Mouse (Mus musculus): ENCODE data around the gene Sdr16c6. TPM values are rescaled to one million over a fixed set of nuclear protein-coding genes. Genes with fewer than 3 reads are reported as not detected.

The Sdr16c6 gene
- not detected in 2 replicates for polyA plus RNA-seq (2012; rRNA removed)

GRCm38 (mm10) chr4:4077372-4077771 lies at the start of gene Sdr16c6:
Sdr16c6 (minus strand) TSS chr4:4077522.
- Histone ChIP-seq H3K4me3 (ENCODE audit: insufficient read depth, low read depth, low read length) (no peak within 1 kb of the TSS), H3K27ac (ENCODE audit: insufficient read depth, low read depth, low read length) (no peak within 1 kb of the TSS), H3K36me3 (ENCODE audit: control insufficient read depth, insufficient read depth, low read length) (no peaks in the 10 kb centered on the region), H3K27me3 (replicated peaks; ENCODE audit: control insufficient read depth, insufficient read depth, low read length) (no peaks in the 10 kb centered on the region), H3K4me1 (ENCODE audit: control insufficient read depth, insufficient read depth, low read length) (no peaks in the 10 kb centered on the region)
- TF ChIP-seq CTCF (conservative IDR thresholded peaks at IDR 0.05; ENCODE audit: insufficient read depth, insufficient read length, low read depth, low read length) (no peak), POLR2A (IDR thresholded peaks at IDR 0.05; ENCODE audit: low read depth, low read length) (no peak)
- WGBS, result 69% methylated on average over 3 of the region's 3 CpGs
- no peak for DNase-seq

- Histone ChIP-seq H3K4me1 (ENCODE audit: control insufficient read depth, insufficient read depth, low read length) (no peaks in the 10 kb centered on the region), H3K27ac (ENCODE audit: insufficient read depth, low read depth, low read length) (no peak overlapping the region), H3K36me3 (ENCODE audit: control insufficient read depth, insufficient read depth, low read length) (no peaks in the 10 kb centered on the region), H3K4me3 (ENCODE audit: insufficient read depth, low read depth, low read length) (no peak overlapping the region), H3K27me3 (replicated peaks; ENCODE audit: control insufficient read depth, insufficient read depth, low read length) (no peaks in the 10 kb centered on the region)
- no peak for DNase-seq
- no peak for TF ChIP-seq CTCF (conservative IDR thresholded peaks at IDR 0.05; ENCODE audit: insufficient read depth, insufficient read length, low read depth, low read length)
Observed at GRCm38 (mm10) chr4:4080180-4080579, 2.9 kb upstream of the Sdr16c6 start.

GRCm38 (mm10) chr4:4079132-4079531 lies 1.8 kb upstream of the Sdr16c6 start:
- Histone ChIP-seq H3K4me3 (ENCODE audit: insufficient read depth, low read depth, low read length) (no peak overlapping the region), H3K36me3 (ENCODE audit: control insufficient read depth, insufficient read depth, low read length) (no peaks in the 10 kb centered on the region), H3K27me3 (replicated peaks; ENCODE audit: control insufficient read depth, insufficient read depth, low read length) (no peaks in the 10 kb centered on the region), H3K27ac (ENCODE audit: insufficient read depth, low read depth, low read length) (no peak overlapping the region), H3K4me1 (ENCODE audit: control insufficient read depth, insufficient read depth, low read length) (no peaks in the 10 kb centered on the region)
- no peak for DNase-seq
- TF ChIP-seq CTCF (conservative IDR thresholded peaks at IDR 0.05; ENCODE audit: insufficient read depth, insufficient read length, low read depth, low read length), result no peak
- TF ChIP-seq POLR2A (IDR thresholded peaks at IDR 0.05; ENCODE audit: low read depth, low read length), result no peak
- WGBS, result 73% methylated on average over 3 of the region's 3 CpGs

- no peaks in the 10 kb centered on the region for H3K36me3 ChIP-seq (ENCODE audit: control insufficient read depth, insufficient read depth, low read length)
- no peak for TF ChIP-seq POLR2A (IDR thresholded peaks at IDR 0.05; ENCODE audit: low read depth, low read length)
- no peaks in the 10 kb centered on the region for H3K4me1 ChIP-seq (ENCODE audit: control insufficient read depth, insufficient read depth, low read length)
- no peak for DNase-seq
- no peaks in the 10 kb centered on the region for H3K27me3 ChIP-seq (replicated peaks; ENCODE audit: control insufficient read depth, insufficient read depth, low read length)
- no peak overlapping the region for H3K27ac ChIP-seq (ENCODE audit: insufficient read depth, low read depth, low read length)
- 93% methylated on average over 2 of the region's 2 CpGs for WGBS
- no peak overlapping the region for H3K4me3 ChIP-seq (ENCODE audit: insufficient read depth, low read depth, low read length)
Observed at GRCm38 (mm10) chr4:4076001-4076400, 1.3 kb downstream of the Sdr16c6 start.

Other genes starting within 250 kb of the Sdr16c6 start
- 1,681 and 1,757 TPM in 2 replicates for gene Gm11808, start 103.9 kb downstream of the Sdr16c6 start, polyA plus RNA-seq (2012; rRNA removed)